Comparison of ENCODE assay signal across 23 mouse cellular contexts in genomic region chr4:57751566-57751965, GRCm38 (mm10). TPM values are rescaled to one million over a fixed set of nuclear protein-coding genes. Genes with fewer than 3 reads are reported as not detected.
A peak's percentile ranks its signal among the peaks of the same experiment; 100 is the strongest.
DNase-seq lines count a peak whose midpoint lies in the region; ATAC-seq lines count a peak whose summit lies in the region.
"Had no signal": no experiment of that assay in that cellular context is flagged by ENCODE, and none has a peak within 500 bp of the region (broad histone marks: within the 10 kb centered on the region; RNA-seq: fewer than 3 reads in every experiment).

No protein-coding gene starts in this region.

- peaks cover 43% of the 10 kb centered on the region for H3K4me1 ChIP-seq in heart, embryonic 12.5 days (replicated peaks)
- peaks cover 11% of the 10 kb centered on the region; the same call in 1 of the 2 replicates for H3K4me1 ChIP-seq in lung, embryonic 15.5 days

- no peak overlapping the region for H3K4me3 ChIP-seq in heart, embryonic 12.5 days
- H3K4me3 ChIP-seq in lung, embryonic 15.5 days, result no peak overlapping the region
- H3K4me3 ChIP-seq: embryonic facial prominence, embryonic 10.5 days; layer of hippocampus, adult 2 months; midbrain, embryonic 12.5 days had no signal

- H3K27ac ChIP-seq in heart, embryonic 12.5 days (ENCODE audit: poor library complexity, severe bottlenecking), result peak overlapping the region; percentile 39
- H3K27ac ChIP-seq in lung, embryonic 15.5 days, result no peak overlapping the region
- H3K27ac ChIP-seq: embryonic facial prominence, embryonic 10.5 days; hindbrain, embryonic 14.5 days; layer of hippocampus, adult 2 months; midbrain, embryonic 12.5 days had no signal

- WGBS in heart, embryonic 12.5 days, result 76% methylated on average over 11 of the region's 11 CpGs
- WGBS in lung, embryonic 15.5 days, result 86% methylated on average over 11 of the region's 11 CpGs

- DNase-seq in heart, postnatal 25 days (ENCODE audit: low spot score), result no peak
- DNase-seq in lung, postnatal 25 days (ENCODE audit: low spot score), result no peak
- DNase-seq in adrenal gland, postnatal 10 days, result peak; percentile 39
- no peak for DNase-seq in testis, postnatal 10 days (ENCODE audit: low spot score)
- DNase-seq in kidney, adult 18-20 months, result no peak
- DNase-seq: cerebellum, adult 11-12 months; cerebellum, postnatal 10 days; forebrain, postnatal 0 days; gastrocnemius, postnatal 14 days; heart, adult 11 months; heart, postnatal 14 days; kidney, adult 8-10 months; kidney, postnatal 25 days; lung, postnatal 10 days; right cerebral cortex, postnatal 14 days; spleen, adult 18-20 months; thymus, postnatal 14 days had no signal

- no peak overlapping the region for H3K9ac ChIP-seq in heart, embryonic 12.5 days
- H3K9ac ChIP-seq in lung, embryonic 15.5 days, result no peak overlapping the region
- H3K9ac ChIP-seq: forebrain, postnatal 0 days; hindbrain, embryonic 14.5 days; midbrain, embryonic 12.5 days had no signal

- ATAC-seq in heart, embryonic 12.5 days (ENCODE audit: insufficient number of reproducible peaks, low FRiP score), result no peak
- ATAC-seq in lung, embryonic 15.5 days (ENCODE audit: borderline replicate concordance, extremely low read depth, low FRiP score, low TSS enrichment), result 0 out of 2 replicates have a peak, but pooled peaks have one; percentile 5
- ATAC-seq: forebrain, postnatal 0 days had no signal

- H3K36me3 ChIP-seq in heart, embryonic 12.5 days, result peaks cover 5% of the 10 kb centered on the region; the same call in 1 of the 2 replicates
- H3K36me3 ChIP-seq in lung, embryonic 15.5 days, result no peaks in the 10 kb centered on the region
- H3K36me3 ChIP-seq: embryonic facial prominence, embryonic 10.5 days; midbrain, embryonic 12.5 days had no signal

- no peaks in the 10 kb centered on the region for H3K27me3 ChIP-seq in heart, embryonic 12.5 days (replicated peaks)
- no peaks in the 10 kb centered on the region for H3K27me3 ChIP-seq in lung, embryonic 15.5 days
- H3K27me3 ChIP-seq: midbrain, embryonic 12.5 days had no signal

- no peaks in the 10 kb centered on the region for H3K9me3 ChIP-seq in heart, embryonic 12.5 days (replicated peaks)
- no peaks in the 10 kb centered on the region for H3K9me3 ChIP-seq in lung, embryonic 15.5 days
- H3K9me3 ChIP-seq: embryonic facial prominence, embryonic 10.5 days; midbrain, embryonic 12.5 days had no signal

- intact Hi-C loops in heart, postnatal 25 days (cut with DNase I), result no loop called here

- H3K4me2 ChIP-seq in heart, embryonic 12.5 days, result no peak overlapping the region
- no peak overlapping the region for H3K4me2 ChIP-seq in lung, embryonic 15.5 days
- H3K4me2 ChIP-seq: hindbrain, embryonic 14.5 days; midbrain, embryonic 12.5 days had no signal

RNA-seq across cellular contexts. Expression of gene Akap2, which starts 34.1 kb away (rescaled TPM):
- 50.1 and 50.3 TPM in 2 replicates for polyA plus RNA-seq in heart, embryonic 12.5 days (2016; fragmentation: Nextera tagmentation; extraction: Ambion mirVana)
- 10 to 100 TPM; 84.4 to 96.1 TPM for total RNA-seq in heart, postnatal 25 days (2021)
- 45.5 and 47.0 TPM in 2 replicates for polyA plus RNA-seq in lung, embryonic 15.5 days (2015; fragmentation: Nextera tagmentation; extraction: Ambion mirVana)
- total RNA-seq in adrenal gland, postnatal 10 days (2021), result 10 to 100 TPM; 87.7 to 92.0 TPM
